Mouse (Mus musculus) splenic B cell, adult 2 months (primary cell): ENCODE data around the gene Tpbpa.
"Not testable (repeated sequence)": the region's sequence is repeated elsewhere in the genome, so short reads cannot be mapped to it uniquely, and the experiment has no call there.

Experiments used
- DNase-seq: peaks from one replicate; pipeline ENCODE4 v3.0.0-alpha.2; 2011; ENCODE audit warnings: low read depth, low spot score
- H3K27me3 ChIP-seq: 2 replicates; pipeline ENCODE4 v1.6.1; 2012; ENCODE audit warnings: mild to moderate bottlenecking, low read length, moderate library complexity, mixed read lengths; ENCODE audit not compliant: control insufficient read depth, poor library complexity, insufficient read depth, severe bottlenecking
- H3K36me3 ChIP-seq: 2 replicates; pipeline ENCODE4 v1.6.1; 2012; ENCODE audit warnings: mild to moderate bottlenecking, low read length, moderate library complexity, mixed read lengths; ENCODE audit not compliant: control insufficient read depth, poor library complexity, insufficient read depth, severe bottlenecking

Gene Tpbpa

GRCm38 (mm10) chr13:60941884-60942283, at the start of gene Tpbpa:
Gene Tpbpa (minus strand): TSS chr13:60941984.
- DNase-seq, H3K27me3 ChIP-seq, H3K36me3 ChIP-seq: not testable (repeated sequence)

GRCm38 (mm10) chr13:60986915-60987314, 45.1 kb upstream of the Tpbpa start:
- H3K36me3 ChIP-seq: not testable (repeated sequence)

GRCm38 (mm10) chr13:60972319-60972718, 30.5 kb upstream of the Tpbpa start:
- not testable (repeated sequence) for DNase-seq, H3K36me3 ChIP-seq, H3K27me3 ChIP-seq

More at GRCm38 (mm10) chr13:60986915-60987314, 45.1 kb upstream of the Tpbpa start:
- H3K27me3 ChIP-seq, DNase-seq: not testable (repeated sequence)

- H3K36me3 ChIP-seq, DNase-seq, H3K27me3 ChIP-seq: not testable (repeated sequence)
These were observed 22.2 kb upstream of the Tpbpa start for GRCm38 (mm10) chr13:60963985-60964384.

GRCm38 (mm10) chr13:60961706-60962105, 19.9 kb upstream of the Tpbpa start:
- no peak for DNase-seq
- Histone ChIP-seq H3K27me3 (no peaks in the 10 kb centered on the region), H3K36me3 (no peaks in the 10 kb centered on the region)

GRCm38 (mm10) chr13:60936500-60936901, 5.3 kb downstream of the Tpbpa start, which contains the start of the genes Gm49391 and Ctla2a:
Gene Gm49391 (minus strand): TSS chr13:60936571.
Gene Ctla2a (minus strand): TSS chr13:60936625.
- no peaks in the 10 kb centered on the region for H3K27me3 ChIP-seq
- DNase-seq: no peak

GRCm38 (mm10) chr13:60935490-60935889, 6.3 kb downstream of the Tpbpa start, which contains the start of gene Gm49393:
Gene Gm49393 (minus strand): TSS chr13:60935590.
- not testable (repeated sequence) for H3K27me3 ChIP-seq, DNase-seq, H3K36me3 ChIP-seq

More at GRCm38 (mm10) chr13:60936500-60936901, 5.3 kb downstream of the Tpbpa start, which contains the start of the genes Gm49391 and Ctla2a:
- H3K36me3 ChIP-seq: no peaks in the 10 kb centered on the region

GRCm38 (mm10) chr13:60904780-60905179, 37.0 kb downstream of the Tpbpa start, which contains the start of gene Tpbpb:
Gene Tpbpb (minus strand): TSS chr13:60904880.
- DNase-seq, H3K36me3 ChIP-seq: not testable (repeated sequence)

GRCm38 (mm10) chr13:60897328-60897727, 44.5 kb downstream of the Tpbpa start, which contains the start of gene Ctla2b:
Gene Ctla2b (minus strand): TSS chr13:60897447.
- no peak for DNase-seq
- H3K27me3 ChIP-seq: no peaks in the 10 kb centered on the region
- no peaks in the 10 kb centered on the region for H3K36me3 ChIP-seq

More at GRCm38 (mm10) chr13:60904780-60905179, 37.0 kb downstream of the Tpbpa start, which contains the start of gene Tpbpb:
- H3K27me3 ChIP-seq: not testable (repeated sequence)

GRCm38 (mm10) chr13:60896794-60897193, 45.0 kb downstream of the Tpbpa start, which contains the start of gene Gm49392:
Gene Gm49392 (minus strand): TSS chr13:60896894.
- not testable (repeated sequence) for H3K27me3 ChIP-seq, DNase-seq, H3K36me3 ChIP-seq

GRCm38 (mm10) chr13:60895406-60896160, 46.2 kb downstream of the Tpbpa start:
- Histone ChIP-seq H3K27me3 (no peaks in the 10 kb centered on the region), H3K36me3 (no peaks in the 10 kb centered on the region)
- no peak for DNase-seq

- Histone ChIP-seq H3K36me3 (no peaks in the 10 kb centered on the region), H3K27me3 (no peaks in the 10 kb centered on the region)
- DNase-seq: no peak
These were observed 49.5 kb downstream of the Tpbpa start for GRCm38 (mm10) chr13:60892301-60892700.
